Mouse (Mus musculus) heart, postnatal 4 days (tissue): ENCODE results near the gene Gm21969. TPM values are rescaled to one million over a fixed set of nuclear protein-coding genes. Genes with fewer than 3 reads are reported as not detected.

Source experiments
- DNase-seq: peaks from one replicate; pipeline ENCODE4 v3.0.0; 2021
- total RNA-seq, 2 experiments: library from RNA; stranded (reverse); gene quantifications; 2 replicates each; pipeline ENCODE4 v1.2.3; 2021

The Gm21969 gene
- total RNA-seq, 2 experiments from 2014 or later, result not detected

GRCm38 (mm10) chr4:139622373-139623282 is 19.6 kb downstream of the Gm21969 start, which contains the start of gene Aldh4a1:
Gene Aldh4a1, plus strand, starts transcription at chr4:139622866.
- peak; percentile 88 for DNase-seq

GRCm38 (mm10) chr4:139623434-139624115 is 20.6 kb downstream of the Gm21969 start:
- DNase-seq, result no peak

- no peak for DNase-seq
Measured at GRCm38 (mm10) chr4:139624116-139624489, 21.1 kb downstream of the Gm21969 start.

- no peak for DNase-seq
Measured at GRCm38 (mm10) chr4:139624706-139625105, 21.7 kb downstream of the Gm21969 start.

- DNase-seq, result no peak
Measured at GRCm38 (mm10) chr4:139627361-139627760, 24.4 kb downstream of the Gm21969 start.

- no peak for DNase-seq
Measured at GRCm38 (mm10) chr4:139630171-139630570, 27.2 kb downstream of the Gm21969 start.

GRCm38 (mm10) chr4:139631141-139631540 is 28.2 kb downstream of the Gm21969 start:
- no peak for DNase-seq

- no peak for DNase-seq
Measured at GRCm38 (mm10) chr4:139631569-139632253, 28.7 kb downstream of the Gm21969 start.

- no peak for DNase-seq
Measured at GRCm38 (mm10) chr4:139632254-139632580, 29.2 kb downstream of the Gm21969 start.

- DNase-seq, result peak; percentile 83
Measured at GRCm38 (mm10) chr4:139636373-139636772, 33.4 kb downstream of the Gm21969 start.

- DNase-seq, result no peak
Measured at GRCm38 (mm10) chr4:139637847-139638246, 34.9 kb downstream of the Gm21969 start.

- no peak for DNase-seq
Measured at GRCm38 (mm10) chr4:139638356-139638755, 35.4 kb downstream of the Gm21969 start.

- DNase-seq, result no peak
Measured at GRCm38 (mm10) chr4:139639801-139640200, 36.8 kb downstream of the Gm21969 start.

GRCm38 (mm10) chr4:139640333-139640732 is 37.3 kb downstream of the Gm21969 start:
- DNase-seq, result no peak

GRCm38 (mm10) chr4:139640775-139641174 is 37.8 kb downstream of the Gm21969 start:
- DNase-seq, result no peak

GRCm38 (mm10) chr4:139641829-139642425 is 38.9 kb downstream of the Gm21969 start:
- peak; percentile 29 for DNase-seq

- DNase-seq, result peak; percentile 87
Measured at GRCm38 (mm10) chr4:139643972-139644371, 41.0 kb downstream of the Gm21969 start.

- no peak for DNase-seq
Measured at GRCm38 (mm10) chr4:139646916-139647315, 43.9 kb downstream of the Gm21969 start.

- DNase-seq, result no peak
Measured at GRCm38 (mm10) chr4:139650086-139650743, 47.2 kb downstream of the Gm21969 start.

GRCm38 (mm10) chr4:139650907-139651306 is 47.9 kb downstream of the Gm21969 start:
- no peak for DNase-seq

GRCm38 (mm10) chr4:139653238-139653637 is 50.3 kb downstream of the Gm21969 start, which contains the start of gene Tas1r2:
Gene Tas1r2, plus strand, starts transcription at chr4:139653538.
- no peak for DNase-seq

- no peak for DNase-seq
Measured at GRCm38 (mm10) chr4:139661897-139662296, 58.9 kb downstream of the Gm21969 start.
